Mouse (Mus musculus): ENCODE data around the gene Cela3b.
A peak's percentile ranks its signal among the peaks of the same experiment; 100 is the strongest.
"Not testable (repeated sequence)": the region's sequence is repeated elsewhere in the genome, so short reads cannot be mapped to it uniquely, and the experiment has no call there.

Cela3b gene

DNA sequence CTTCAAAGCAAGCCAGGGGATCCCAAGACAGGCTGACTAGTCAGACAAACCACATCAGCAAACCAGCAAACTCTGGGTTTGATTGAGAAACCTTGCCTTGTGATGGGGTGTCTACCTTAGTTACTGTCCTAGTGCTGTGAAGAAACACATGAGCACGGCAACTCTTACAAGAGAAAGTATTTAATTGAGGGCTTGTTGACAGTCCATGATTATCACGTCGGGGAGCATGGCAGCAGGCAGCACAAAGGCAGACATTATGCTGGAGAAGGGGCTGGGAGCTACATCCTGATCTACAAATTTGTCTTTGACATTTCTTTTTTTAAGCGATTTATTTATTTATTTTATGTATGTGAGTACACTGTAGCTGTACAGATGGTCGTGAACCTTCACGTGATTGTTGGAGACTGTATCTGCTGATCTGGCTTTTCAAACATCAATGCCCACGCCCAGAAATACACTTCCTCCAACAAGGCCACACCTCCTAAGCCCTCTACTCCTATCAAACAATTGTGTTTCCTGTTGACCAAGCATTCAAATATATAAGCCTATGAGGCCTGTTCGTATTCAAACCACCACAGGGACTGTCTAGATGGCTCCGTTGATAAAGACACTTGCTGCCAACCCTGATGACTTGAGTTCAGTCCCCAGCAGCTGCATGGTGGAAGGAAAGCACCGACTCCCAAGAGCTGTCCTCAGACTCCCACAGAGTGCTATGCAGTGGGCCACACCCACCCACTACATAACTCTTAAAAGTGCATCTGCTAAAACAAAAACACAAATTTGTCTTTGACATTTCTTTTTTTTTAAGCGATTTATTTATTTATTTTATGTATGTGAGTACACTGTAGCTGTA lies 12.4 kb downstream of the Cela3b start:
- DNase-seq (ENCODE audit: low spot score in 2 of 2) = no peak

- DNase-seq (ENCODE audit: low spot score in 2 of 2) = no peak
Measured at GRCm38 (mm10) chr4:137414936-137415335, 15.4 kb downstream of the Cela3b start.

- not testable (repeated sequence) for DNase-seq (ENCODE audit: low spot score in 2 of 2)
Measured at GRCm38 (mm10) chr4:137412185-137412709, 18.1 kb downstream of the Cela3b start.

DNA sequence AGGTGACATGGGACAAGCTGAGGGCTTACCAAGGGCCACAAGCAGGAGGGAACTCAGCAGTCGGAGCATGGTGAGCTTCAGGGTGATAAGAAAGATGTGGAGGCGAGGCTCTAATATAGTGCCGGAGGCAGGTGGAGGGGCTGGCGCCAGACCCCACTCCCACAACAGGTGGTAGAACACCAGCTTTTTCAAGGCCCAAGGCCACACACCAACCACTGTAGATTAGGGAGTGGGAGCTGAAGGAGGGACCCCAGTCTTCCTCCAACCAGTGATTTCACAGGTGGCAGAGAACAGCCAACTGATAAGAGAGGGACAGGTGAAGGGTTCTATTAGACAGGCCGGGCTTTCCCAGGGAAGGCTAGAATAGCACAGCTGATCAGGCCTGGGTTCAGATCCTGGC lies 20.6 kb downstream of the Cela3b start, which contains the start of gene Cela3a:
Cela3a (minus strand) TSS at position 101 of the 400 bp plus-strand sequence.
- no peak for DNase-seq (ENCODE audit: low spot score in 2 of 2)

- DNase-seq (ENCODE audit: low spot score in 2 of 2) = no peak
Measured at GRCm38 (mm10) chr4:137405571-137405970, 24.8 kb downstream of the Cela3b start.

DNA sequence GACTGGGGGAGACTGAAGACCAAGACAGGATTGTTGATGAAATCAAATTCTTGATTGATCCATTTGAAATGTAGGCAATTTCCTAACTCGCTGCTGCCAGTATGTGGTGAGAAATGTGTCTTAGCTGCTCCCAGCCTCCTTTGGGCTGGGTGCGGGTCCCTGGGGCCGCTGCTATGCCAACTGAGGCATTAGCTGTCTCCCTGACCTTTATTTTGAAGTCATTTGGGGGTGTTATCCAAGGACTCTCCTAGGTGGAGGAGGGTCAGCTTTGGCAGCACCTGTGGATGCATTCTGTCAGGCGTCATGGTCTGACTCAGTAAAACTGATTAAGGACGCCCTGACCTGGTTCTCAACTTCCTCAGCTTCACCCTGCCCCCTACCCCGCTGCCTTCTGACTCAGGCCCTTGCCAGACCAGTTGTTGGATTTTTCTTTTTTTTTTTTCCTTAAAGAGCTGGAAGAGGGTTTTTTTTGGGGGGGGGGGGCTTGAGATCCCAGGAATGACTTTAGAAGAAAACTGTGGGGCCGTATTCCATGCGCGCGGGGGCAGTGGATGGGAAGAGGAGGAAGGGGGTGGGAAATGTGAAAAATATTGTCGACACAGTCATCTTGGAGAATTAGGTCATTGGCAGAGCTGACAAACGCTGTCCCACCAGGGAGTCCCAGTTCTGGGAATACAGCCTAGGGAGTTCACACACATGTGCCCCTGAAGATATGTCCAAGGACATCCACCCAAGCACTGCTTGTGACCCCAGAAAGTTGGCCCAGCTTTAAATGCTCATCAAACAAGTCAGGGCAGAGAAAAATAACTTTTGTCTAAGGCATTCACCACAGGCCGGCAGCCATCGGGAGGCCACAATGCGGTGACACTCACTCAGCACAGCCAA lies 33.5 kb downstream of the Cela3b start:
- DNase-seq (ENCODE audit: low spot score in 2 of 2) = no peak

DNA sequence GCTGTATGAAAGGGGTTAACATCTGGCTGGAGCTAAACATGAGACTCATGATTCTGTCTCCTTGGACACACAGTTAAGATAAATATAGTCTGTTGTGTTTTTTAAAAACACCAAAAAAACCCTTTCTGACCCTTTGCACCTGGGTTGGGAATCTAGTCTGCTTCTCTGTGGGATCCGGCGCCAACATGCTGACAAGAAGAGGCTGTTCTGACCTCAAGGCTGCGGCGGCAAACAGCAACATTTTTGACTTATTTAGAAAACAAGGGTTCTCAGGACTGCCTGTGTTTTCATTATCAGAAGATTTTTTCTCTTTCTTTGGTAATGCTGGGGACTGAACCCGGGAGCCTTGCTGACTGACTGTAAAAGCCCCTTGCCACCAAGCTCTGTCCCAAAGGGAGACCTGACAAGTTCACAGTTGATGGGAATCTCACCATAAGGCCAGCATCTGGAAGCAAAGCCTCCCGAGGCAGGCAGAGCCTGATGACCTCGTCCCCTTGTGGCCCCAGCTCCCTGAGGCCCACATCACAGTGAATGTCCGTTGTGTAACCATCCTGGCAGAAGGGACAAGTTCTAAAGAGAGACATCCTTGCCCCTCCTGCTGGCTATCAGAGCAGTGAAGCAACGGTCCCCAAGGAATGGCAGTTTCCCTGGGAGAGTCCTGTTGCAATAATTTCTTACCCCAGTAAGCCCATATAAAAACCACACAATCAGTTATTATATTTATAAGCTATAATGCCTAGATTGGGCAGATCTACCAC lies 36.8 kb downstream of the Cela3b start:
- no peak for DNase-seq (ENCODE audit: low spot score in 2 of 2)

- no peak for DNase-seq (ENCODE audit: low spot score in 2 of 2)
Measured at GRCm38 (mm10) chr4:137392874-137393273, 37.5 kb downstream of the Cela3b start.

DNA sequence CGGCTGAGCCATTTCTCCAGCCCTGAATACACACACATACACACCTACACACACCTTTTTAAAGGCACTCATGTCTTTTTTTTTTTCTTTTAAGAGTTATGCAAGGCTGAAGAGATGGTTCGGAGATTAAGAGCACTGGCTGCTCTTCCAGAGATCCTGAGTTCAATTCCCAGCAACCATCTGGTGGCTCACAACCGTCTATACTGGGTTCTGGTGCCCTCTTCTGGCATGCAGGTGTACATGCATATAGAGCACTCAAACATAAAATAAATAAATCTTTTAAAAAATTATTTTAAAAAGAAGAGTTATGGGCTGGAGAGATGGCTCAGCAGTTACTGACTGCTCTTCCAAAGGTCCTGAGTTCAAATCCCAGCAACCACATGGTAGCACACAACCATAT lies 39.1 kb downstream of the Cela3b start:
- no peak for DNase-seq (ENCODE audit: low spot score in 2 of 2)

DNA sequence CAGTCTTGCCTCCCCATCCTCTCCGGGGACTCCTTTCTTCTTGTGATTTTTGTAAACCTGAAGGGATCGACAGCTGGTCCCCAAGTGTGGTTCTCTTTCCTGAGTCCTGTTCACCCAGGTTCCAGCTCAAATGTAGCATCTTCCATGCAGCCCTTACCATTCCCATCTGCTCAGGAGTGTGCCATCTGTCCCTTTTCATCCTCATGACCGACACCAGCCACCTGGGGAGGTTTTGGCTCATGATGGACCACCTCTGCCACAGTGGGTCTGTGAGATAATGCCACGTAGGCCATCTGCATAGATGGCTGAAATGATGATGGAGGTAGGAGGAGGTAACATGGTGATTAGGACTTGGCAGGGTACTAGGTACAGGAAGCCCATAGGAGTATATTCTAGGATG lies 40.1 kb downstream of the Cela3b start:
- DNase-seq (ENCODE audit: low spot score in 2 of 2) = no peak

GRCm38 (mm10) chr4:137388983-137389382 lies 41.4 kb downstream of the Cela3b start:
- no peak for DNase-seq (ENCODE audit: low spot score in 2 of 2)

DNA sequence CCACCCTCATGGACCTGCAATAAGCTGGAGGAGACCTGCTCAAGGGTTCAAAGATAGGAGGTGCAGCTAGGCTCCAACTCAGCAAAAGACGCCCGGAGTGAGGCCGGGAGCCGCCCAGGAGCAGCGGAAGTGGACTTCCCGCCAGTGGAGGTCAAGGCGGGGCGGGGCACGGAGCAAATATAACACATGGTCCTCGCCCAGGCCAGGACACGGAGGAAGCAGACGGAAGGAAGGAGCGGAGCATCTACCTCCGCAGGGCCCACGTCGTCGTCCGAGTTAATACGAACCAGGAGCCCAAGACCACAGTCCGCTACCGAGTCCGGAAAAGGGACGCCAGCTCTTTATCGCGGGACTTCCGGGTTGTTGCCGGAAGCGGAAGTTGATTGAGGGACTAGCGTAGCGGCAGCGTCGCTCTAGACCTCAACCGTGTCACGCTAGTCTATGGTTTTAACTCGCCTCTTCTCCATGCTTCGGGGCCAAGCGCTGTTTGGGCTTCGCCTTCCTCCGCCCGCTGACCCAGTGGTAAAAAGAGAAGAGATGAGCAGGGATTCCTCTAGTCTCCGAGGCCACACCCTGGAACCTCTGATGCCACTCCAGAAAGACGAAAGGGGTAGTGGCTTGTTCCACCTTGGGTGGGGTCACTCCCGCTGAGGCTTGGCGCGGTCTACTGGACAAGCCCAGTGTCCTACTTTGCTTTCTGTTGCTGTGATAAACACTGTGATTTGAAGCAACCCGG lies 42.1 kb downstream of the Cela3b start:
- DNase-seq (ENCODE audit: low spot score in 2 of 2) = peak; percentile 75 to 84

- DNase-seq (ENCODE audit: low spot score in 2 of 2) = no peak
Measured at GRCm38 (mm10) chr4:137387482-137388058, 42.8 kb downstream of the Cela3b start.

GRCm38 (mm10) chr4:137380702-137381605 lies 49.4 kb downstream of the Cela3b start:
- no peak for DNase-seq (ENCODE audit: low spot score in 2 of 2)

GRCm38 (mm10) chr4:137379713-137380255 lies 50.6 kb downstream of the Cela3b start:
- DNase-seq (ENCODE audit: low spot score in 2 of 2) = no peak

GRCm38 (mm10) chr4:137379085-137379484 lies 51.3 kb downstream of the Cela3b start:
- no peak for DNase-seq (ENCODE audit: low spot score in 2 of 2)

- DNase-seq (ENCODE audit: low spot score in 2 of 2) = no peak
Measured at GRCm38 (mm10) chr4:137377526-137378304, 52.6 kb downstream of the Cela3b start.

- no peak for DNase-seq (ENCODE audit: low spot score in 2 of 2)
Measured at GRCm38 (mm10) chr4:137376778-137377177, 53.6 kb downstream of the Cela3b start.

Data from right cerebral cortex, postnatal 36 days (tissue).